In genomic region chr7:112763513-112763912, GRCm38 (mm10) we compare ENCODE assay signal across 12 mouse cellular contexts.
DNase-seq lines count a peak whose midpoint lies in the region; ATAC-seq and TF ChIP-seq lines count a peak whose summit lies in the region.
"Had no signal": no experiment of that assay in that cellular context is flagged by ENCODE, and none has a peak within 500 bp of the region (broad histone marks: within the 10 kb centered on the region; RNA-seq: fewer than 3 reads in every experiment).

No protein-coding gene starts in this region.

- no peak for ATAC-seq in lung, postnatal 0 days
- no peak for ATAC-seq in heart, embryonic 15.5 days (replicated peaks; ENCODE audit: insufficient number of reproducible peaks, insufficient read depth, low FRiP score, low read depth)
- ATAC-seq in limb, embryonic 12.5 days (ENCODE audit: insufficient number of reproducible peaks, insufficient read depth, low FRiP score, low TSS enrichment, low read depth): no peak

- H3K27ac ChIP-seq in lung, postnatal 0 days (ENCODE audit: low read length): no peak overlapping the region
- H3K27ac ChIP-seq in heart, embryonic 15.5 days: peak overlapping the region; percentile 40; the same call in 1 of the 2 replicates
- H3K27ac ChIP-seq in limb, embryonic 12.5 days: peak overlapping the region; percentile 41; the same call in 1 of the 2 replicates
- H3K27ac ChIP-seq: midbrain, embryonic 12.5 days; stomach, embryonic 15.5 days had no signal

- no peaks in the 10 kb centered on the region for H3K36me3 ChIP-seq in lung, postnatal 0 days (ENCODE audit: insufficient read depth, low read length)
- no peaks in the 10 kb centered on the region for H3K36me3 ChIP-seq in heart, embryonic 15.5 days
- H3K36me3 ChIP-seq in limb, embryonic 12.5 days: peaks cover 13% of the 10 kb centered on the region
- H3K36me3 ChIP-seq: G1E; midbrain, embryonic 12.5 days; stomach, embryonic 15.5 days had no signal

- no peak overlapping the region for H3K4me3 ChIP-seq in lung, postnatal 0 days (ENCODE audit: low read depth, low read length)
- H3K4me3 ChIP-seq in heart, embryonic 15.5 days: no peak overlapping the region
- H3K4me3 ChIP-seq in limb, embryonic 12.5 days (replicated peaks): no peak overlapping the region
- H3K4me3 ChIP-seq: layer of hippocampus, adult 2 months; midbrain, embryonic 12.5 days; stomach, embryonic 15.5 days had no signal

- H3K9me3 ChIP-seq in lung, postnatal 0 days (ENCODE audit: low read length): no peaks in the 10 kb centered on the region
- no peaks in the 10 kb centered on the region for H3K9me3 ChIP-seq in heart, embryonic 15.5 days (replicated peaks)
- H3K9me3 ChIP-seq in limb, embryonic 12.5 days: no peaks in the 10 kb centered on the region
- H3K9me3 ChIP-seq: midbrain, embryonic 12.5 days; stomach, embryonic 15.5 days had no signal

- H3K27me3 ChIP-seq in lung, postnatal 0 days (replicated peaks; ENCODE audit: insufficient read depth, low read length): no peaks in the 10 kb centered on the region
- no peaks in the 10 kb centered on the region for H3K27me3 ChIP-seq in heart, embryonic 15.5 days
- no peaks in the 10 kb centered on the region for H3K27me3 ChIP-seq in limb, embryonic 12.5 days
- H3K27me3 ChIP-seq: midbrain, embryonic 12.5 days; stomach, embryonic 15.5 days had no signal

- peaks cover 21% of the 10 kb centered on the region; the same call in 1 of the 2 replicates for H3K4me1 ChIP-seq in lung, postnatal 0 days (ENCODE audit: insufficient read depth, low read depth, low read length)
- H3K4me1 ChIP-seq in heart, embryonic 15.5 days (replicated peaks): peaks cover 69% of the 10 kb centered on the region
- peaks cover 36% of the 10 kb centered on the region for H3K4me1 ChIP-seq in limb, embryonic 12.5 days (replicated peaks)

- TF ChIP-seq EP300 in lung, postnatal 0 days (IDR thresholded peaks at IDR 0.05): no peak

- 50% methylated on average over 3 of the region's 3 CpGs for WGBS in lung, postnatal 0 days
- 49% methylated on average over 3 of the region's 3 CpGs for WGBS in heart, embryonic 15.5 days
- WGBS in limb, embryonic 12.5 days: 49% methylated on average over 3 of the region's 3 CpGs

- no peak for TF ChIP-seq CTCF in lung, postnatal 0 days (IDR thresholded peaks at IDR 0.05)

- H3K4me2 ChIP-seq in lung, postnatal 0 days (replicated peaks; ENCODE audit: low read depth, low read length): no peak overlapping the region
- H3K4me2 ChIP-seq in heart, embryonic 15.5 days: no peak overlapping the region
- H3K4me2 ChIP-seq in limb, embryonic 12.5 days: no peak overlapping the region
- H3K4me2 ChIP-seq: midbrain, embryonic 12.5 days; stomach, embryonic 15.5 days had no signal

- H3K9ac ChIP-seq in lung, postnatal 0 days (replicated peaks; ENCODE audit: low read depth): no peak overlapping the region
- no peak overlapping the region for H3K9ac ChIP-seq in heart, embryonic 15.5 days
- 0 out of 2 replicates have a peak overlapping the region, but pooled peaks have one; percentile 34 for H3K9ac ChIP-seq in limb, embryonic 12.5 days (replicated peaks)
- H3K9ac ChIP-seq: midbrain, embryonic 12.5 days; stomach, embryonic 15.5 days had no signal

- peak; percentile 34 for DNase-seq in lung, postnatal 14 days
- DNase-seq in lung, postnatal 0 days (ENCODE audit: low spot score): no peak
- DNase-seq in cerebellum, postnatal 10 days: peak; percentile 65 to 70
- no peak for DNase-seq in B cell, adult 2 months
- no peak for DNase-seq in thymus, postnatal 25 days
- DNase-seq in left cerebral cortex, adult 8-10 months (ENCODE audit: low spot score in 2 of 2): no peak

Comparison
In these comparisons a context has a peak if more than half of its experiments do, and no peak if none do; other contexts are left out.
1. DNase-seq: peak in lung, postnatal 14 days (single experiment) and cerebellum, postnatal 10 days (2 of 2); none in lung, postnatal 0 days (single experiment), B cell, adult 2 months (0 of 2), thymus, postnatal 25 days (single experiment) and left cerebral cortex, adult 8-10 months (0 of 2).